Mouse (Mus musculus) kidney, postnatal 36 days (tissue): ENCODE data around the gene Gm49380.

Experiments
- DNase-seq, 2 experiments: peaks; one replicate each; pipeline ENCODE4 v3.0.0; 2021 to 2022; ENCODE audit warnings: mixed read lengths in 2 of 2

Gene Gm49380

GRCm38 (mm10) chr9:44074395-44075275 lies 38.7 kb downstream of the Gm49380 start:
- peak; percentile 66 to 83 for DNase-seq

DNA sequence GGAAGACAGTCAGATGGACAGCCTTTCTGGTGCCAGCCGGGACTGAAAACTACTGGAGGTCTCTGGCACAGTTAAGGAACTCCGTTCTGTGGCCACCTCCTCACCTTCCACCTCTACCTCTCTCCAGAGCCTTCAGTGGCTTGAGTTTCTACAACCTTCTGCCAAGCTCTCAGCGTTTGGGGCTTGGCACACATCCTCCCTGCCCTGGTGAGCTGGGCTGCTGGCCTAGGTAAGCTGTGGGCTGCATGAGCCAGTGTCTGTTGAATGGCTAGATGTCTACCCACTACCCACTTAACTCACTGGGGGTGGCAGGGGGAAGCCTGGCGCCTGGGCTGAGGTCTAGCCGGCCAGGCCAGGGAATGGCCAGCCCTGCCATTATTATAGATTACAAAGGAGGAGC lies 40.2 kb downstream of the Gm49380 start:
- DNase-seq = no peak

- DNase-seq = no peak
Measured at GRCm38 (mm10) chr9:44072599-44072915, 40.7 kb downstream of the Gm49380 start.

DNA sequence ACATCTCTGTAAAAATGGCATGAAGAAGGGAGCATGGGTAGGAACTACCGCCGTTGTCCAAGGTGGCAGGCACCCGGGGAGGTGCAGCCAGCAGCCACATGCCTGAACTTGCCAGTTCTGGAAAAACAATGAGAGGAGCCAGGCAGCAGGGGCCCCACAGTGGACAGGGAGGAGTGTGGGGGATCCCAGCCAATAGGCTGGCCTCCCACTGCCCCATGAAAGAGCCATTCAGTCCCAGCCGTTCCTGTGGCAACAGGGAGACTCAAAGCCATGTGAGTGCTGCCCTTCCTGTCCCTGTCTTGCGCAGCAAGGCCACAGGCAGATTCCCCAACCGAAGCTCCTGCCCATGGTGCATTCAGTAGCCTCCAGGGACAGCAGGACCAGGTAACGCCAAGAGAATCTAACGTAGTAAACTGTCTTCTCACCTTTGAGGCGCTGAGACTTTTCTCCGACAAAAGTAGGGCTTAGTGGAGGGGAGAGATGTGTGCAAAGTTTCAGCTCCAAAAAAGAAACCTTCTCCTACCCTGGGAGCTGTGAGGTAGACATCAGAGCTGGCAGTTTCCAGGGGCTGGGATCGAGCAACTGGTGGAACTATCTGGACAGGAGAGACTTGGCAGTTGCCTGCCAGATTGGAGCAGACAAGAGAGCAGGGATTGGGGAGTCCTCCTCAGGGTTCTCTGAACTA lies 41.2 kb downstream of the Gm49380 start:
- DNase-seq = no peak

GRCm38 (mm10) chr9:44070844-44071231 lies 42.5 kb downstream of the Gm49380 start:
- DNase-seq = no peak

- no peak for DNase-seq
Measured at GRCm38 (mm10) chr9:44070113-44070843, 43.0 kb downstream of the Gm49380 start.

GRCm38 (mm10) chr9:44069252-44069651 lies 44.0 kb downstream of the Gm49380 start:
- DNase-seq = no peak

DNA sequence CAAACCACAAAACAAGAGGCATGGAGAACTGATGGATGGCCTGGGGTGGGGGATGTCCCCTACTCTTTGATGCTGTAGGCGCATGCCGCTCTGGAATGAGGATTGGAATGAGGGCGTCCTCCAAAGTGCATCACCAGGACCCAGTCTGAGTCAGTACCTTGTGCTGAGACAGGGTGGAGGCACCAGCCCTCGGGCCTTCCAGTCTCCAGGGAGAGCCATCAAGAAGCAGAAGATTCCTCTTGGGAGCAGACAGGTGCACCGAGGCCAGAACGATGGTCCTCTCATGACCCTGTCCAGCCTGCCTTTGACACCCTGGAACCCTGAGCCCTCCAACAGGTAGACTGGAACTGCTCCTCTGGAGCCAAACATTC lies 45.4 kb downstream of the Gm49380 start:
- no peak for DNase-seq

DNA sequence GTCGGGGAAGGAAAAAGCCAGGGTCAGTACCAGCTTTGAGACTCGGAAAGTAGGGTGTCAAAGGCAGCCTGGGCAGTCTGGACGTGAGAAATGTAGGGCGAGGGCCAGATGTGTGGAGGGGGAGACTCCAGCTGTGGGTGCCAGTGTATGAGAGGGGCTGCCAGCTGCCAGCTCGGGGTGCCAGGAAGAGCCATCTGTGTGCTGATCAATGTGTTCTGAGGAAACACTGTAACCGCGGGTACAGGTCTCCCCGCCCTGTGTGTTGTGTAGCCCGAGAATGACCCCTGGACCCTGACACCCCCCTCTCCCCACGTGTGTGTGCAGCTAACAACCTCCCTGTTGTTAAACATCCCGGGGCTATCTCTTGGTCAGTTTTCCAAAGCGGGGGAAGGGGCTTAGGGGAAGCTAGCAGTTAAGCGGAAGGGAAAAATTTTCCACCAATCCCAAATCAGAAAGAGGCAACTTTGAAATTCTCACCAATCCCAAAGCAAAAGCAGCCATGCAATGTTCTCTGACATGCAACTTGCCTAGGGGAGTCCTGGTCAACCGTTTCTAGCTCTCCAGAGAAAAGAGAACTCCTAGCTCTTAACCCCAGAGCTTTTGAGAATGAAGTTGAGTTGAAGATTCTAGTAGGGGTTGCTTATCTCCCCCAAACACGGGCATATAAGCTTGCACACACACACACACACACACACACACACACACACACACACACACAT lies 45.9 kb downstream of the Gm49380 start:
- DNase-seq = no peak

DNA sequence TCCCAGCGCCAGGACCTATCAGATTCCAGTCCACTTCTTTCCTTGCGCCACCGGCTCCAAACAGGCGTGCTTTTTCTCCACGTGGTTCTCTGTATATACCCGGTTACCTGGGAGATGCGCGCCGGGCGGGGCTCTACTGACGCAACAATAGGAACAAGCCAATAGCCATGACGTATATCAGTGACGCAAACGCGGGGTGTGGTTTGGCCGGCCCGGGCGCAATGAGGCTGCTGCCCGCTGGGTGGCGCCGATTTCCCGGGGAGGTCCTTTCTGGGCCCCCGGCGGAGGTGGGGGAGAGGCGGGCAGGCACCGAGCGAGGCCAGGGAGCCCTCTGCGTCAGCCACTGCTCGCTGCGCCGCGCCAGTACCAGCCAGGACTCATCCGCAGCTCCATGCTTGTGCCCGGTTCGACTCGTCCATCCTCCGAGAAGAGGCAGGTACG lies 46.5 kb downstream of the Gm49380 start, which contains the start of gene Usp2:
TSS of gene Usp2 (plus strand) at position 237 of the 441 bp plus-strand sequence.
- peak; percentile 99 to 100 for DNase-seq

- no peak for DNase-seq
Measured at GRCm38 (mm10) chr9:44065177-44065576, 48.1 kb downstream of the Gm49380 start.

DNA sequence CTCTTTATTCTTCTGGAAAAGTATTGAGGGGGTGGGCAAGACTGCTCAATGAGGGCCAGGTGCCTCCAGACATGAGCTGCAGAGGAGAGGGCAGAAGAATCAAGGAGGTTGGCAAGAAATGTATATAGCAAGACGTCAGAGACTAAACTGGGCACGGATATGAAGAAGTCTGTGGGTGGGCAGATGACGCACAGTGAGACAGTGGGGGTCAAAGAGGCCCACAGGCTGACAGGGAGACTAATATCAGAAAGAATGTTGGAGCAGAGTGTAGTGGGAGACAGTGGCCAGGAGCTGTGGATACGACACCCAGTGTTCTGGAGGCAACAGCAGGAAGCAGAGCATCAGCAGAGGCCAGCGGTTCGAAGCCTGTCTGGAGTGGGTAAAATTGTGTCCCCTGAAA lies 54.7 kb downstream of the Gm49380 start:
- no peak for DNase-seq

- DNase-seq = no peak
Measured at GRCm38 (mm10) chr9:44053936-44054335, 59.4 kb downstream of the Gm49380 start.

DNA sequence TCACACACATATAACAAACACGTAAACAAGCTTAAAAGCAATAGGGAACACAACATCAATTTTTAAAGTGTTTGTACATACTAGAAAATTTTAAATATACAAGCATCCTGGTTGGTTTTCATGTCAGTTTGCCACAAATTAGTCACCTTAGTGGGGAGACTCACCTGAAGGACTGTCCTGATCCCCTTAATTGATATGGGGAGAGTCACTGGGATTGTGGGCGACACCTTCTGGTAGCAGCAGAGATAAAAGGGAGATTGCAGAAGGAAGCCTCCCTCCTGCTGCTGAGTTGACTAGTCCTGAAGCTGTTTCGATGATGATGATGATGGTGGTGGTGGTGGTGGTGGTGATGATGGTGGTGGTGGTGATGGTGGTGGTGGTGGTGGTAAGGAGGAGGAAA lies 60.4 kb downstream of the Gm49380 start:
- DNase-seq = no peak

DNA sequence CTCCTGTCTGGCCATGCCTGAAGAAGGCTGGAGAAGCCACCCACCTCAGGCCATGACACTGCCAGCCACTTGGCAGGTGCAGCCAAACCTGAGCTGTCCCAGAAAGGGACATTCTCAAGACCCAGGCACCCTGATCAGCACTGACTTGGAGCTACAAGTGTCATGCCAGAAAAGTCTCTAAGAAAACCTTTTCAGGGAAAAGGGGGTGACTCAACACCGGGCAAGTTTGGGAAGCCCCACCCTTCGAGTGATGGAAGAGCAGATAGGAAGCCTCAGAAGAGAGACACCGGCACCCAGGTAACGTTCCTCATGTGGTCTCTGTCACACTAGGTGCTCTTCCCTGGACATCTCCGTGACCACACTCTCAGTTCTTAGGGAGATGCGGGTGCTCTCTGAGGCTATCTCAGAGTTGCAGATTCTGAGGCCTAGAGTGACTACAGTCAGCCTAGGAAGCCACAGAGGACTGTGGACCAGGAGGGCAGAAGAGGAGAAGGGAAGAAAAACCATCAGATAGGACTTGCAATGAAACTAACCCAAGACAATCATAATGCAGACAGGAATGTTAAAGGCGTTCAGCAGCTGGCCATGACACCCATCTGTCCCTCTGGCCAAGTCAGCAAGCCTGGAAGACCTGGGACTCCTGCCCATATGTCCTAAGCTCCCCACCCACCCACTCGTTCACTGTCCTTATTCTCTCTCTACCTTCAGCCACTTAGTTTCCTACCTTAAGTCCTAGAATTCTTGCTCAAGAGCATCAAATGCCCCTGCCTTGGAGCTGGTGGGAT lies 63.7 kb downstream of the Gm49380 start:
- no peak for DNase-seq

DNA sequence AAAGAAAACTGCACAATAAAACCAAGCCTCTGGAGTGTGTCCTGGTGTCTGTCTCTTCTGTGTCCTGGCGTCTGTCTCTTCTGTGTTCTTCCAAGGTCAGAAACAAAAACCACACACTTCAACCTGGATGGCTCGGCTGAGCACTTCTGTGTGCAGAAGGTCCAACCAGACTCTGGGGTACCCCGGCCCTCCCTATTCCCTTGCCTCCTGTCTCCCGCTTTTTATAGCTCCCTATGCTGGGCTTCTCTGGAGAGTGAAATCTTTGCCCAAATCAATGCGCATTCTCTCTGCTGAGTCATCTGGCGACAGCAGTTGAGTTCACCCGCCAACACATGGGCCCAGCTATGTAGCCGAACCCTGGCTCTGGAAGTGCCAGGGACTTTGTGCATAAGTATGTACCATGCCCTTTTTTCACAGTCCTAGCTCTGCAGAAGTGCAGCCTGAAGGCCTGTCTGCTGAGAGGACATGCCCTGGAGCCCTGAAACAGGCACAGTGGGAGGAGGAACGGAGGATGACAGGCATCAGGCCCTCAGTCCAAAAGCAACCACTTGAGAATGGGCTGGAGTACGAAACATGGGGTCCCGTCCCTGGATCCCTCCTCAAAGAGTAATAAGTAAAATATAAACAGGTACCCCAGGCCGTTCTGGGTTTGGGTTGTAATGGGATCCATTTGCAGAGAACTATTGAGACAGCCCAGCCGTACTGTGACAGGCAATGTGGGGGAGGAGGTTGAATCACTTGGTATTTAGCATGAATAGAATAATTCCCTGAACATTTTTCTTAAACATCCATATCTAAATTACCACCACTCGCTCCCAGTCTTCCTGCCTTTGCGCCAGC lies 64.5 kb downstream of the Gm49380 start:
- DNase-seq = no peak

- DNase-seq = no peak
Measured at GRCm38 (mm10) chr9:44047571-44048490, 65.5 kb downstream of the Gm49380 start.

GRCm38 (mm10) chr9:44047071-44047470 lies 66.2 kb downstream of the Gm49380 start:
- no peak for DNase-seq

DNA sequence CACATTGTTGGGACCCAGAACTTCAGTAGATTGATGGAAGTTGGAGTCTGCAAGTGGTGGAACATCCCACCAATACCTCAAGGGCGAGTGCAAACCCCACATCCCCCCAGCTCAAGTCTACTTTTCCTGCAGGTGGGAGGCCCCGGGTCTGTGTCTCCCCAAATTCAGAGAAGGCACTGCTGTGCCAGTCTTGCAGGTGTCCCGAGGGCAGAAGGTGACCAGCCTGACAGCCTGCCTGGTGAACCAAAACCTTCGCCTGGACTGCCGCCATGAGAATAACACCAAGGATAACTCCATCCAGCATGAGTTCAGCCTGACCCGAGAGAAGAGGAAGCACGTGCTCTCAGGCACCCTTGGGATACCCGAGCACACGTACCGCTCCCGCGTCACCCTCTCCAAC lies 66.9 kb downstream of the Gm49380 start:
- DNase-seq = peak in 1 of 2 experiments; percentile 56

DNA sequence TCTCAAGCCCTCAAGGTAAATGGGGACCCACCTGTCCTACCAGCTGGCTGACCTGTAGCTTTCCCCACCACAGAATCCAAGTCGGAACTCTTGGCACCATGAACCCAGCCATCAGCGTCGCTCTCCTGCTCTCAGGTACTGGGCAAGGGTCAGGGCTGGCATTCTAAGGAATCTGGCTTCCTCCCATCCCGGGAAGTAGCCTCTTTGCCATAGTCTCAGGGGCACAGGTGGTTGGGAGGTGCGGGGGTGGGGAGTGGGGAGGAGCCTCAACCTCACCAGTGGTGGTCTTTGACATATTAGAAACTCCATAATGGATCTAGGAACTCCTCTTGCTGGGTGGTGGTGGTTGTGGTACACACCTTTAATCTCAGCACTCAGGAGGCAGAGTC lies 67.4 kb downstream of the Gm49380 start:
- no peak for DNase-seq
